Mouse (Mus musculus): ENCODE measurements around the gene Aacs. TPM values are rescaled to one million over a fixed set of nuclear protein-coding genes. Genes with fewer than 3 reads are reported as not detected.

The Aacs gene
- total and polyA plus RNA-seq, 3 experiments, result 32.8 to 79.5 TPM; not detected in 1

- H3K36me3 ChIP-seq (ENCODE audit: control insufficient read depth in 1 of 2, insufficient read depth in 2 of 2, low read length in 2 of 2), result peaks cover 0 to 38% of the 10 kb centered on the region in 2 experiments; a peak in 2 of 4 replicates
- H3K9ac ChIP-seq (ENCODE audit: control insufficient read depth, low read depth, low read length, poor library complexity, severe bottlenecking), result peak overlapping the region; percentile 13
- peaks cover 18 to 39% of the 10 kb centered on the region in 2 experiments for H3K4me1 ChIP-seq (ENCODE audit: control insufficient read depth in 1 of 2, insufficient read depth in 2 of 2, low read length in 2 of 2)
- no peaks in the 10 kb centered on the region for H3K9me3 ChIP-seq (replicated peaks; ENCODE audit: insufficient read depth, low read length)
- no peak for TF ChIP-seq ZMIZ1 (IDR thresholded peaks at IDR 0.05; ENCODE audit: low read depth, low read length)
- peak; percentile 26 for TF ChIP-seq RAD21 (IDR thresholded peaks at IDR 0.05; ENCODE audit: low read depth, low read length)
- no peak for TF ChIP-seq ZNF384 (IDR thresholded peaks at IDR 0.05; ENCODE audit: low read depth, low read length)
- TF ChIP-seq GABPA (IDR thresholded peaks at IDR 0.05; ENCODE audit: low read depth, low read length), result no peak
- no peak for TF ChIP-seq POLR2AphosphoS5 (IDR thresholded peaks at IDR 0.05; ENCODE audit: borderline replicate concordance, low read depth, low read length)
- TF ChIP-seq MAFK (IDR thresholded peaks at IDR 0.05; ENCODE audit: borderline replicate concordance, low read depth, low read length), result no peak
- 0 out of 2 replicates have a peak, but pooled peaks have one; percentile 58 for TF ChIP-seq UBTF (IDR thresholded peaks at IDR 0.05; ENCODE audit: borderline replicate concordance, insufficient read depth, low read depth, low read length)
- peak; percentile 97 for TF ChIP-seq GATA1 (IDR thresholded peaks at IDR 0.05; ENCODE audit: low read depth, low read length)
- TF ChIP-seq MYC (IDR thresholded peaks at IDR 0.05; ENCODE audit: low read depth, low read length), result 0 out of 2 replicates have a peak, but pooled peaks have one; percentile 23
- TF ChIP-seq TBP (IDR thresholded peaks at IDR 0.05; ENCODE audit: low read depth, low read length), result no peak
- TF ChIP-seq MXI1 (IDR thresholded peaks at IDR 0.05; ENCODE audit: low read depth, low read length), result peak; percentile 84; the same call in 1 of the 2 replicates
- peak in 2 of 3 experiments; percentile 35 to 48; a peak in 4 of 6 replicates for TF ChIP-seq CTCF (IDR thresholded peaks at IDR 0.05 in 2 of 3, conservative IDR thresholded peaks at IDR 0.05 in 1 of 3; ENCODE audit: control insufficient read depth in 1 of 3, insufficient read depth in 1 of 3, low read depth in 2 of 3, low read length in 3 of 3, poor library complexity in 1 of 3, severe bottlenecking in 1 of 3)
- peak; percentile 85 for TF ChIP-seq SIN3A (IDR thresholded peaks at IDR 0.05; ENCODE audit: low read length)
- TF ChIP-seq E2F4 (IDR thresholded peaks at IDR 0.05; ENCODE audit: borderline replicate concordance, low read depth, low read length), result no peak
- peak; percentile 83 for TF ChIP-seq ETS1 (IDR thresholded peaks at IDR 0.05; ENCODE audit: low read depth, low read length)
- TF ChIP-seq TCF12 (IDR thresholded peaks at IDR 0.05; ENCODE audit: low read depth, low read length), result no peak
- no peak for TF ChIP-seq ELF1 (IDR thresholded peaks at IDR 0.05; ENCODE audit: low read depth, low read length)
- TF ChIP-seq RCOR1 (IDR thresholded peaks at IDR 0.05; ENCODE audit: low read depth, low read length), result peak; percentile 84; the same call in 1 of the 2 replicates
- TF ChIP-seq NRF1 (IDR thresholded peaks at IDR 0.05; ENCODE audit: insufficient read depth, low read depth, low read length, poor library complexity, severe bottlenecking), result no peak
- 0 out of 2 replicates have a peak, but pooled peaks have one; percentile 23 for TF ChIP-seq SMC3 (IDR thresholded peaks at IDR 0.05; ENCODE audit: low read depth, low read length)
- TF ChIP-seq MYB (IDR thresholded peaks at IDR 0.05; ENCODE audit: low read depth, low read length), result no peak
- TF ChIP-seq EP300 (IDR thresholded peaks at IDR 0.05; ENCODE audit: low read depth in 1 of 2, low read length in 2 of 2), result peak; percentile 75 to 79
- peak; percentile 91 for TF ChIP-seq BHLHE40 (IDR thresholded peaks at IDR 0.05; ENCODE audit: borderline replicate concordance, low read depth, low read length)
- TF ChIP-seq USF1 (IDR thresholded peaks at IDR 0.05; ENCODE audit: low read depth, low read length), result 0 out of 2 replicates have a peak, but pooled peaks have one; percentile 6
- no peaks in the 10 kb centered on the region for H3K27me3 ChIP-seq (ENCODE audit: control insufficient read depth in 1 of 2, insufficient read depth in 2 of 2, low read length in 2 of 2)
- 0 out of 2 replicates have a peak, but pooled peaks cover 1% of the 10 kb centered on the region for H3K79me2 ChIP-seq (ENCODE audit: control insufficient read depth, insufficient read depth, low read length, poor library complexity)
- H3K4me3 ChIP-seq (ENCODE audit: control insufficient read depth in 1 of 2, insufficient read depth in 1 of 2, low read depth in 2 of 2, low read length in 2 of 2), result no peak overlapping the region
- H3K27ac ChIP-seq (ENCODE audit: control insufficient read depth, low read depth, low read length), result peak overlapping the region; percentile 64
- peak; percentile 89 for DNase-seq (ENCODE audit: low read depth, low spot score)
Observed at GRCm38 (mm10) chr5:125461868-125462445, 13.7 kb upstream of the Aacs start.
